ENCODE assay signal across 34 mouse cellular contexts in the genomic region with DNA sequence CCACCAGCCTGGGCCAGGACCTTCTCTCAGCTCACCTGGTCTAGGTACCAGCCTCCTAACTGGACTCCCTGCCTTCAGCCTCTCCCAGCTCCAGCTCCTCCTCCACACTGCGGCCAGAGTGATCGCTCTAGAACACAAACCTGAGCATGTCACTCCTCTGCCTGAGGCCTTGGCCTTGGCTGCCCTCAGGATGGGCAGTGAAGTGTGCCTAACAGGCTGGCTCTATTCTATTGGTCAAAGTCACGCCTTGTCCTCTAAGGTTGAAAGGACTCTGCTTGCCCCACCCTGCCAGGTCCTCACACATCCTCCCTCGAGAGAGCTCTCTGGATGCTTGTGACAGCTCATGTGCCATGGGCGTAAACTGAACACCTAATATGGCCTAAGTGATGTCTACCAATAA. TPM values are rescaled to one million over a fixed set of nuclear protein-coding genes. Genes with fewer than 3 reads are reported as not detected.
DNase-seq lines count a peak whose midpoint lies in the region; ATAC-seq lines count a peak whose summit lies in the region.
"Had no signal": no experiment of that assay in that cellular context is flagged by ENCODE, and none has a peak within 500 bp of the region (broad histone marks: within the 10 kb centered on the region; RNA-seq: fewer than 3 reads in every experiment).

No protein-coding gene starts in this region.

- no peak overlapping the region for H3K4me3 ChIP-seq in kidney, embryonic 14.5 days (ENCODE audit: low read length)
- H3K4me3 ChIP-seq: embryonic facial prominence, embryonic 12.5 days; heart, embryonic 10.5 days; heart, embryonic 15.5 days; intestine, embryonic 15.5 days; left cerebral cortex, adult 2 months; limb, embryonic 13.5 days; liver, embryonic 12.5 days; midbrain, embryonic 13.5 days; neural tube, embryonic 13.5 days; stomach, embryonic 15.5 days had no signal

- H3K4me1 ChIP-seq in kidney, embryonic 14.5 days (ENCODE audit: control insufficient read depth, insufficient read depth, low read length): peaks cover 8% of the 10 kb centered on the region; the same call in 1 of the 2 replicates

- peaks cover 63% of the 10 kb centered on the region for H3K36me3 ChIP-seq in kidney, embryonic 14.5 days (ENCODE audit: control insufficient read depth, insufficient read depth, low read length)

- ATAC-seq in kidney, embryonic 14.5 days (ENCODE audit: low FRiP score, low TSS enrichment): no peak
- ATAC-seq: forebrain, embryonic 14.5 days; hindbrain, embryonic 16.5 days; intestine, embryonic 15.5 days; liver, embryonic 12.5 days; liver, postnatal 0 days; midbrain, embryonic 13.5 days had no signal

- DNase-seq in kidney, adult 11 months: peak; percentile 87
- peak; percentile 4 for DNase-seq in ES-CJ7 (ENCODE audit: low read depth, low spot score)
- peak; percentile 87 for DNase-seq in kidney, adult 9 months
- DNase-seq in kidney, postnatal 25 days: peak; percentile 72 to 91
- no peak for DNase-seq in left cerebral cortex, postnatal 14 days (ENCODE audit: low spot score in 2 of 2)
- no peak for DNase-seq in liver
- DNase-seq: adrenal gland, postnatal 36 days; cerebellum, adult 2 months; embryo, embryonic 11 days; gastrocnemius, postnatal 25 days; heart, adult 11 months; liver, postnatal 0 days had no signal

- no peaks in the 10 kb centered on the region for H3K9me3 ChIP-seq in kidney, embryonic 14.5 days (ENCODE audit: control insufficient read depth, low read length)
- H3K9me3 ChIP-seq: embryonic facial prominence, embryonic 12.5 days; heart, embryonic 10.5 days; heart, embryonic 15.5 days; intestine, embryonic 15.5 days; limb, embryonic 13.5 days; liver, embryonic 12.5 days; midbrain, embryonic 13.5 days; neural tube, embryonic 13.5 days; stomach, embryonic 15.5 days had no signal

- 74% methylated on average over 5 of the region's 5 CpGs for WGBS in kidney, embryonic 14.5 days

- intact Hi-C loops in left cerebral cortex, postnatal 14 days (cut with DNase I): no loop called here

- H3K4me2 ChIP-seq in kidney, embryonic 14.5 days (replicated peaks; ENCODE audit: low read depth, low read length): no peak overlapping the region
- H3K4me2 ChIP-seq: embryonic facial prominence, embryonic 12.5 days; heart, embryonic 15.5 days; intestine, embryonic 15.5 days; limb, embryonic 13.5 days; liver, embryonic 12.5 days; midbrain, embryonic 13.5 days; neural tube, embryonic 13.5 days; stomach, embryonic 15.5 days had no signal

- H3K27ac ChIP-seq in kidney, embryonic 14.5 days (ENCODE audit: low read depth, low read length): no peak overlapping the region
- H3K27ac ChIP-seq: embryonic facial prominence, embryonic 12.5 days; heart, embryonic 10.5 days; heart, embryonic 15.5 days; intestine, embryonic 15.5 days; left cerebral cortex, adult 2 months; limb, embryonic 13.5 days; liver, embryonic 12.5 days; midbrain, embryonic 13.5 days; neural tube, embryonic 13.5 days; stomach, embryonic 15.5 days had no signal

- peaks cover 11% of the 10 kb centered on the region; the same call in 1 of the 2 replicates for H3K27me3 ChIP-seq in kidney, embryonic 14.5 days (ENCODE audit: control insufficient read depth, insufficient read depth, low read length)

- H3K9ac ChIP-seq in kidney, embryonic 14.5 days (ENCODE audit: low read depth, low read length): no peak overlapping the region
- H3K9ac ChIP-seq: embryonic facial prominence, embryonic 12.5 days; heart, embryonic 15.5 days; intestine, embryonic 15.5 days; limb, embryonic 13.5 days; liver, embryonic 12.5 days; liver, postnatal 0 days; midbrain, embryonic 13.5 days; neural tube, embryonic 13.5 days; stomach, embryonic 15.5 days had no signal

RNA-seq across cellular contexts. Expression of a gene that starts 6.2 kb away (rescaled TPM):
- polyA plus RNA-seq in kidney, embryonic 14.5 days (2014; fragmentation: Nextera tagmentation; extraction: Ambion mirVana): 7.2 and 8.8 TPM in 2 replicates
- 10 to 100 TPM; 54.8 to 62.4 TPM for total RNA-seq in left cerebral cortex, postnatal 14 days (2021)
- total RNA-seq: gastrocnemius, postnatal 25 days; heart, postnatal 25 days; megakaryocyte-erythroid progenitor cell, adult 5-6 weeks had no signal
- polyA plus RNA-seq: heart, embryonic 15.5 days; liver, postnatal 0 days; small intestine, adult 2 months had no signal

RNA-seq across cellular contexts. Expression of a gene that starts 8.3 kb away (rescaled TPM):
- 22.8 and 23.5 TPM in 2 replicates for polyA plus RNA-seq in kidney, embryonic 14.5 days (2014; fragmentation: Nextera tagmentation; extraction: Ambion mirVana)
- total RNA-seq in left cerebral cortex, postnatal 14 days (2021): 10 to 100 TPM; 30.2 to 32.1 TPM

RNA-seq across cellular contexts. Expression of a gene that starts 8.7 kb away (rescaled TPM):
- polyA plus RNA-seq in kidney, embryonic 14.5 days (2014; fragmentation: Nextera tagmentation; extraction: Ambion mirVana): 92.4 and 94.0 TPM in 2 replicates
- 10 to 100 TPM; 51.8 to 52.2 TPM for total RNA-seq in left cerebral cortex, postnatal 14 days (2021)

RNA-seq across cellular contexts. Expression of a gene that starts 22.0 kb away (rescaled TPM):
- not detected in 2 replicates for polyA plus RNA-seq in kidney, embryonic 14.5 days (2014; fragmentation: Nextera tagmentation; extraction: Ambion mirVana)
- not detected for total RNA-seq in left cerebral cortex, postnatal 14 days (2021)
- total RNA-seq: adrenal gland, adult 18-20 months; adrenal gland, postnatal 36 days; gastrocnemius, postnatal 25 days; heart, postnatal 25 days; layer of hippocampus, adult 18-20 months; layer of hippocampus, postnatal 10 days; left cerebral cortex, adult 2 months; left cerebral cortex, postnatal 36 days; megakaryocyte-erythroid progenitor cell, adult 5-6 weeks had no signal
- polyA plus RNA-seq: brain, embryonic 14.5 days; cerebellum, adult 2 months; embryonic facial prominence, embryonic 12.5 days; forebrain, embryonic 14.5 days; heart, embryonic 10.5 days; heart, embryonic 15.5 days; hindbrain, embryonic 11.5 days; intestine, embryonic 15.5 days; limb, embryonic 13.5 days; liver, embryonic 12.5 days; liver, postnatal 0 days; midbrain, embryonic 13.5 days; neural tube, embryonic 13.5 days; small intestine, adult 2 months; stomach, embryonic 15.5 days had no signal

RNA-seq across cellular contexts. Expression of a gene that starts 31.0 kb away (rescaled TPM):
- polyA plus RNA-seq in kidney, embryonic 14.5 days (2014; fragmentation: Nextera tagmentation; extraction: Ambion mirVana): 24.9 and 29.2 TPM in 2 replicates
- total RNA-seq in left cerebral cortex, postnatal 14 days (2021): 100 to 1,000 TPM; 163 to 169 TPM

Comparison
In these comparisons a context has a peak if more than half of its experiments do, and no peak if none do; other contexts are left out.
1. DNase-seq: peak in kidney, adult 11 months (single experiment), ES-CJ7 (single experiment), kidney, adult 9 months (single experiment) and kidney, postnatal 25 days (2 of 2); none in left cerebral cortex, postnatal 14 days (0 of 2) and liver (single experiment).